Mouse (Mus musculus) erythroblast, embryonic 14.5 days (primary cell): ENCODE data around the gene Atp13a1. TPM values are rescaled to one million over a fixed set of nuclear protein-coding genes. Genes with fewer than 3 reads are reported as not detected.

ENCODE experiments used
- H3K27me3 ChIP-seq: 2 replicates; pipeline ENCODE4 v1.6.1; 2012; ENCODE audit warnings: inconsistent platforms; ENCODE audit not compliant: control insufficient read depth
- H3K36me3 ChIP-seq: 2 replicates; pipeline ENCODE4 v1.6.1; 2012; ENCODE audit warnings: mild to moderate bottlenecking, inconsistent platforms; ENCODE audit not compliant: control insufficient read depth
- H3K4me1 ChIP-seq: 2 replicates; pipeline ENCODE4 v1.6.1; 2012; ENCODE audit warnings: inconsistent platforms; ENCODE audit not compliant: control insufficient read depth
- H3K4me3 ChIP-seq: replicated peaks from 2 replicates; pipeline ENCODE3; 2012; ENCODE audit warnings: moderate library complexity, mild to moderate bottlenecking, inconsistent platforms
- H3K9me3 ChIP-seq: 2 replicates; pipeline ENCODE4 v1.6.1; 2012; ENCODE audit warnings: low read length, inconsistent platforms, mixed read lengths; ENCODE audit not compliant: control insufficient read depth
- GATA1 ChIP-seq: IDR thresholded peaks from 2 replicates; pipeline ENCODE4 v1.6.1; 2012; ENCODE audit warnings: low read length, inconsistent platforms, mixed read lengths
- TAL1 ChIP-seq: IDR thresholded peaks from 3 replicates; pipeline ENCODE4 v1.6.1; 2012; ENCODE audit warnings: low read length, inconsistent platforms, mixed read lengths
- polyA plus RNA-seq: library from polyadenylated mRNA; stranded (reverse); fragments of >175 nt; gene quantifications from 2 replicates; pipeline ENCODE4 v1.2.3, GENCODE M21; 2012

Atp13a1 gene
- polyA plus RNA-seq: 2.2 and 2.3 TPM in 2 replicates

DNA sequence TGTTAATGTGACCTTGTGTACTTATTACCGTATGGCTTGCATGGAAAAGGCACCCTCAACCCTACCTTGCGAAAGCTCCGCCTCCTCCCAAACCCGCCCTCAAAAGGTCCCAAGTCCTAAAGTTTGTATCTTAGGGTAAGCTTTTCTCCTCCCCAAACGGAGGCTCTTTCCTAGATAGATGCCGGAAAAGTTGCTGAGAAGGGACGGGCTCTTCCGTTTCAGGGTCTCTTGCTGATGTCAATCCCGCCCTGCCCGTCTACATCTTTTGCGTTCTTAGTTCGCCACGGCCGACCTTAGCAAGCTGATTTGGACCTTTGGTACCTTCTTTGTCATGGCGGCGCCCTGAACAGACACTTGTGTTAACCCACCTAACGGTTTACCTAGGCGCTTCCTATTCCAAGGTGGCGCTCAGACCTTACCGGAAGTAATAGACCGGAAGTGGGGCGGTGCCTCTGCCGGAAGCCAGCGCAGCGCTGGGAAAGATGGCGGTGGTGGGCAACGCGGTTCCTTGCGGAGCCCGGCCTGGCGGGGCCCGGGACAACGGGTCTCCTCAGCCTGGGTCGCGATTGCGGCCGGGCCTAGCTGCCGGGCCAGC is at the start of gene Atp13a1, which contains the start of gene Zfp866:
Atp13a1 (plus strand) TSS at position 391 of the 595 bp plus-strand sequence.
Zfp866 (minus strand) TSS at position 406 of the 595 bp plus-strand sequence.
- Histone ChIP-seq H3K4me1 (peaks cover 40% of the 10 kb centered on the region), H3K4me3 (peak within 1 kb of the TSS; percentile 100), H3K36me3 (peaks cover 38% of the 10 kb centered on the region), H3K9me3 (no peaks in the 10 kb centered on the region), H3K27me3 (no peaks in the 10 kb centered on the region)
- TF ChIP-seq TAL1: no peak
- no peak for TF ChIP-seq GATA1

DNA sequence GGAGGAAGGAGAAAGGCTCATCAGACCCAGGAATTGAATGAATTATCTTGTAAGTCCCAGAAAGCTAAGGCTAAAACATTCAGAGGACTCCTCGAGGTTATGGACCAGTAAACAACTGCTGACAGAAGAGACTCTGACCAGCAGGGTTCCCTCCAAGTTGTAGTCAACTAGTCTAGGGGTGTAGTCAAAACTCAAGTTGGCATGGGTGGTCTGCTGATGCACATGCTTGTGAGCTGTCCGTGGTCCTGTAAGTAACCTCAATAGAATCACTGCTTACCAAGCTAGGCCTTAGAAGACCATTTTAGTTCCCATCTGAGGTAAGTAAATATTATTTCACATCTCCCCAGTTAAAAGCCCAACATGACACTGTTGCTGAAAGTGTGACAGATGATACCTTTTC is 49.7 kb upstream of the Atp13a1 start:
- Histone ChIP-seq H3K9me3 (no peaks in the 10 kb centered on the region), H3K4me3 (no peak overlapping the region), H3K4me1 (no peaks in the 10 kb centered on the region), H3K27me3 (no peaks in the 10 kb centered on the region), H3K36me3 (peaks cover 20% of the 10 kb centered on the region)
- TF ChIP-seq GATA1 (no peak), TAL1 (no peak)

- no peak for TF ChIP-seq TAL1
- TF ChIP-seq GATA1: no peak
- H3K4me1 ChIP-seq: peaks cover 56% of the 10 kb centered on the region
- H3K9me3 ChIP-seq: no peaks in the 10 kb centered on the region
- H3K4me3 ChIP-seq: peak within 1 kb of the TSS; percentile 80
- peaks cover 8% of the 10 kb centered on the region for H3K36me3 ChIP-seq
- no peaks in the 10 kb centered on the region for H3K27me3 ChIP-seq
Measured at GRCm38 (mm10) chr8:69749544-69750454, 41.2 kb upstream of the Atp13a1 start, which contains the start of gene Zfp963. Zfp963 (minus strand) TSS chr8:69749970.

GRCm38 (mm10) chr8:69752437-69752836 is 38.5 kb upstream of the Atp13a1 start:
- no peak overlapping the region for H3K4me3 ChIP-seq
- peaks cover 12% of the 10 kb centered on the region for H3K36me3 ChIP-seq
- no peaks in the 10 kb centered on the region for H3K9me3 ChIP-seq
- no peak for TF ChIP-seq TAL1
- TF ChIP-seq GATA1: no peak
- H3K4me1 ChIP-seq: peaks cover 53% of the 10 kb centered on the region
- no peaks in the 10 kb centered on the region for H3K27me3 ChIP-seq

DNA sequence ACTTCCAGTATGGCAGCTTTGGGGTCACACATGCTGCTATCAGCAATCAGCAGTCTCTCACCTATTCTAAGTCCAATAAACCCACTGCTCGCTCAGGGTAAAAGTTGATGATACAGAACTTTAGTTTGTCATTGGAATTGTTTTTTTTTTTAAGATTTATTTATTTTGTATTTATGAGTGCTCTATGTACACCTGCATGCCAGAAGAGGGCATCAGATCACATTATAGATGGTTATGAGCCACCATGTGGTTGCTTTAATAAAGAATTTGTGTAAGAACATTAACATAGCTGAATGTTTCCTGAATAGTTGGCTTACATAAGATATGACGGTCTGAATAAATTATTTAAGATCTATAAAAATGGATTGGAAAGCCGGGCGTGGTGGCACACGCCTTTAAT is 32.6 kb upstream of the Atp13a1 start:
- no peak for TF ChIP-seq TAL1
- TF ChIP-seq GATA1: no peak
- Histone ChIP-seq H3K4me1 (peaks cover 7% of the 10 kb centered on the region), H3K36me3 (peaks cover 56% of the 10 kb centered on the region), H3K9me3 (no peaks in the 10 kb centered on the region), H3K27me3 (no peaks in the 10 kb centered on the region), H3K4me3 (no peak overlapping the region)

DNA sequence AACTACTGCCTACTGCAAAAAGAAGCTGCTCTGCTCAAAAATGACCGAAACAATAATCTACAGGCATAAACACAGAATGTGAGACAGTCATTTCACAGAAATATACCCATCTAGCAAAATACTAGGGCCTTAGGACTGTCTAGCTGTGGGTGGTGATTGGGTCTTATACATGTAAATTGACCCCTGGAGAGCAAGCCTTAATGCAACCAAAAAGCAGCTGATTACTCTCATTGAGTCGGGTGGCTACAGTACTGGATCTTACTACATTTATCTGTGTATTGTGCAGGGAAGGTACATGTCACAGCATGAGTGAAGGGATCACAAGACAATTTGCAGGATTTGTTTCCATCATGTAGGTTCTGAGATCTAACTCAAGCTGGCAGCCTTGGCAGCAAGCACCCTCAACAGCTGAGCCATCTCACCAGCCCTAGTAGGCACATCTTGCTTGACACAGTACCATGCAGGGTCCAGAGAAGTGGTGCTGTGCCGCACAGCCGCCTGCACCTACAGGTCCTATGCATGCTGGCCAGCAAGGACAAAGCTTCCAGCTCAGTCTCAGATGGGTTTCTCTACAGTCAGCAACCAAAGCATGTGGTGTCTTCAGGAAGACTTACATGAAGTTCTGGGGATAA is 29.0 kb upstream of the Atp13a1 start:
- TF ChIP-seq GATA1 (no peak), TAL1 (no peak)
- no peaks in the 10 kb centered on the region for H3K27me3 ChIP-seq
- no peaks in the 10 kb centered on the region for H3K4me1 ChIP-seq
- H3K9me3 ChIP-seq: peaks cover 11% of the 10 kb centered on the region
- peaks cover 81% of the 10 kb centered on the region for H3K36me3 ChIP-seq
- H3K4me3 ChIP-seq: no peak overlapping the region

DNA sequence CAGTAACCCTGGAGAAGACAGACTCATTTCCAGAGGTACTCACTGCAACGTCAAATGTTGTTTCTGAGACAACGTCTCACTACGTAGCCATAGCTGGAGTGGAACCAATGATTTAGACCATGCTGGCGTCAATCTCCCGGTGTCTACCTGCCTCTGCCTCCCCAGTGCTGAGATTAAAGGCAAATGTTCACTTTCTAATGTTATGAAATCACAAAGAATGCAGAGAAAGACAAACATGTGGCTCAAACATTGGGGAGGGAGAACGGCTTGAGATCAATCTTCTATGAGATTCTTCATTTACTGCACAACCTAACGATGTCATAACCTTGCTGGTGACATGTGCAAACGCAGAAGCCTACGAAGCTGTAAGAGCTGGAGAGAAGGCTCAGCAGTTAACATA is 19.7 kb upstream of the Atp13a1 start:
- no peaks in the 10 kb centered on the region for H3K27me3 ChIP-seq
- peaks cover 7% of the 10 kb centered on the region for H3K9me3 ChIP-seq
- no peak overlapping the region for H3K4me3 ChIP-seq
- H3K4me1 ChIP-seq: peaks cover 35% of the 10 kb centered on the region
- TF ChIP-seq TAL1 (no peak), GATA1 (no peak)
- H3K36me3 ChIP-seq: peaks cover 63% of the 10 kb centered on the region

GRCm38 (mm10) chr8:69772106-69772505 is 18.9 kb upstream of the Atp13a1 start:
- Histone ChIP-seq H3K27me3 (no peaks in the 10 kb centered on the region), H3K36me3 (peaks cover 55% of the 10 kb centered on the region), H3K9me3 (peaks cover 2% of the 10 kb centered on the region), H3K4me1 (peaks cover 37% of the 10 kb centered on the region), H3K4me3 (no peak overlapping the region)
- TF ChIP-seq TAL1: no peak
- no peak for TF ChIP-seq GATA1
